Mouse (Mus musculus) brown adipose tissue, adult 24 weeks (tissue): ENCODE data around the gene Psenen. TPM values are rescaled to one million over a fixed set of nuclear protein-coding genes. Genes with fewer than 3 reads are reported as not detected.

Experiments used
- H3K27ac ChIP-seq: fragments of 200-500 bp; replicated peaks from 2 replicates; pipeline ENCODE4 v1.5.1; 2012; ENCODE audit warnings: low read depth, mild to moderate bottlenecking, low read length
- H3K4me1 ChIP-seq: fragments of 200-500 bp; 2 replicates; pipeline ENCODE4 v1.6.1; 2012; ENCODE audit warnings: low read length, mixed read lengths; ENCODE audit not compliant: control insufficient read depth, insufficient read depth, insufficient read length
- H3K4me3 ChIP-seq: fragments of 200-500 bp; 2 replicates; pipeline ENCODE4 v1.5.1; 2012; ENCODE audit warnings: low read depth, mild to moderate bottlenecking, low read length, moderate library complexity; ENCODE audit not compliant: insufficient read depth
- polyA plus RNA-seq: library from polyadenylated mRNA; stranded (reverse); fragments of >200 nt; gene quantifications from 2 replicates; pipeline ENCODE4 v1.2.4, GENCODE M21; 2012; ENCODE audit not compliant: missing spikeins, insufficient read depth, insufficient read length

Gene Psenen
- polyA plus RNA-seq, 1 experiment = 177 TPM

- no peaks in the 10 kb centered on the region; the same call in 1 of the 2 replicates for H3K4me1 ChIP-seq
- no peak overlapping the region for H3K4me3 ChIP-seq
- H3K27ac ChIP-seq = no peak overlapping the region
Measured at GRCm38 (mm10) chr7:30593579-30594509, 30.4 kb upstream of the Psenen start.

GRCm38 (mm10) chr7:30592772-30593423, 29.5 kb upstream of the Psenen start:
- H3K4me1 ChIP-seq = no peaks in the 10 kb centered on the region; the same call in 1 of the 2 replicates
- no peak overlapping the region for H3K4me3 ChIP-seq
- H3K27ac ChIP-seq = no peak overlapping the region

GRCm38 (mm10) chr7:30591605-30591951, 28.2 kb upstream of the Psenen start:
- Histone ChIP-seq H3K27ac (no peak overlapping the region), H3K4me1 (peaks cover 2% of the 10 kb centered on the region), H3K4me3 (no peak overlapping the region)

GRCm38 (mm10) chr7:30590927-30591604, 27.6 kb upstream of the Psenen start:
- peaks cover 2% of the 10 kb centered on the region for H3K4me1 ChIP-seq
- H3K27ac ChIP-seq = no peak overlapping the region
- no peak overlapping the region for H3K4me3 ChIP-seq

- Histone ChIP-seq H3K4me1 (peaks cover 2% of the 10 kb centered on the region), H3K27ac (peak overlapping the region; percentile 69), H3K4me3 (peak overlapping the region; percentile 73)
Measured at GRCm38 (mm10) chr7:30589435-30590301, 26.2 kb upstream of the Psenen start.

- Histone ChIP-seq H3K4me1 (peaks cover 2% of the 10 kb centered on the region), H3K27ac (peak within 1 kb of the TSS; percentile 81), H3K4me3 (peak within 1 kb of the TSS; percentile 99)
Measured at GRCm38 (mm10) chr7:30588676-30589434, 25.4 kb upstream of the Psenen start, which contains the start of gene Kmt2b. Gene Kmt2b, minus strand, starts transcription at chr7:30588726.

GRCm38 (mm10) chr7:30587842-30588667, 24.6 kb upstream of the Psenen start:
- Histone ChIP-seq H3K4me3 (peak overlapping the region; percentile 99), H3K4me1 (peaks cover 2% of the 10 kb centered on the region), H3K27ac (peak overlapping the region; percentile 81)

GRCm38 (mm10) chr7:30586455-30587020, 23.1 kb upstream of the Psenen start:
- Histone ChIP-seq H3K4me3 (peak overlapping the region; percentile 99; the same call in 1 of the 2 replicates), H3K27ac (no peak overlapping the region), H3K4me1 (peaks cover 2% of the 10 kb centered on the region)

- peaks cover 2% of the 10 kb centered on the region for H3K4me1 ChIP-seq
- H3K27ac ChIP-seq = no peak overlapping the region
- no peak overlapping the region for H3K4me3 ChIP-seq
Measured at GRCm38 (mm10) chr7:30585170-30585569, 21.7 kb upstream of the Psenen start.

GRCm38 (mm10) chr7:30584339-30584738, 20.9 kb upstream of the Psenen start:
- Histone ChIP-seq H3K27ac (no peak overlapping the region), H3K4me3 (no peak overlapping the region), H3K4me1 (peaks cover 2% of the 10 kb centered on the region; the same call in 1 of the 2 replicates)

- Histone ChIP-seq H3K4me1 (no peaks in the 10 kb centered on the region), H3K27ac (no peak overlapping the region), H3K4me3 (no peak overlapping the region)
Measured at GRCm38 (mm10) chr7:30581547-30581946, 18.1 kb upstream of the Psenen start.

- Histone ChIP-seq H3K4me1 (no peaks in the 10 kb centered on the region), H3K27ac (no peak overlapping the region), H3K4me3 (no peak overlapping the region)
Measured at GRCm38 (mm10) chr7:30579950-30580349, 16.5 kb upstream of the Psenen start.

GRCm38 (mm10) chr7:30572969-30573368, 9.5 kb upstream of the Psenen start:
- Histone ChIP-seq H3K27ac (no peak overlapping the region), H3K4me3 (no peak overlapping the region), H3K4me1 (no peaks in the 10 kb centered on the region)
